Mouse (Mus musculus): ENCODE data around the gene Abcb4.

The Abcb4 gene

DNA sequence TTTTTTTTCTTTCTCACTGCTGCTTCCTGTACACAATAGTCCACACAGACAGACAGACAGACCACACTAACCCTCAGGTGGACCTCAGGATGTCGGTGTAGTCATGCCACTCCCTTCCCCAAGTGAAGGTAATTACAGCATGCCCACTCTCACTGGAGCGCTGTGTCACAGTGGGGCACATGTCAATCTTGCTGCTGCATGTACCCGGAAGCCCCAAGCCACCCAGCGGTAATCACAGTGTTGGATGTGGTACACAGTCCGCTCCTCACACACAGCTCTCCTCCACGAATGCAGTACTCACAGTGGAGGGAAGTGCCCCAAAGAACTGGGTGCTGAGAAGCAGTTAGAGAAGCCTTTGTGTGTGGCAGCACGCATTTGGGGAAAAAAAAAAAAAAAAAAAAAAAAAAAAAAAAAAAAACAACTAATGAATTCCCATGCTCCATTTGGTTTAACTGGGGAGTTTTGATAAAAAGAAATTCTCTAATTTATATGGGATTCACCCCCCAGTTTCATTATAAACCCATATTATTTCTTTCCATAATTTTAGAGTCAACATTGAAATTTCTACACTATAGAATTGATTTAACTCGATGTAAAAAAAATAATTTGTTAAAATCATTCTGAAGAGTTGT, 18.2 kb downstream of the Abcb4 start:
- no peak for DNase-seq

DNA sequence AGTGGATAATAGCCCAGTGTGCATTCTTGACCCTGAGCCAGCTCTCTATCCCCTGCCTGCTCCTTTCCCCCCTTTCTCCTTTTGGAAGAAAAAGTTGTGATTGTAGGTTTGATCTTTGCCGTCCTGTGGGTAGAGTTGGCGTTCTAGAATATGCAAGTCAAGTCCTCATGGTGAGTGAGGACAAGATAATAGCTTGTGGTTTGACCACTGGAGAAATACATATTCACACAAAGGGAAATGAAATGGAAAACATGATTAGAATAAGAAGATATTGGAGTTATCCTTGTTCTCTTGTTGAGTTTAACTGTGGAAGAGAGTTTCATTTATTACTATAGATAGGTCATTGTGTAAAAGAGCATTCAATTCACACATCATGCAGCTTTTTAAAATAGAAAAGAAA, 22.9 kb downstream of the Abcb4 start:
- DNase-seq = no peak

DNA sequence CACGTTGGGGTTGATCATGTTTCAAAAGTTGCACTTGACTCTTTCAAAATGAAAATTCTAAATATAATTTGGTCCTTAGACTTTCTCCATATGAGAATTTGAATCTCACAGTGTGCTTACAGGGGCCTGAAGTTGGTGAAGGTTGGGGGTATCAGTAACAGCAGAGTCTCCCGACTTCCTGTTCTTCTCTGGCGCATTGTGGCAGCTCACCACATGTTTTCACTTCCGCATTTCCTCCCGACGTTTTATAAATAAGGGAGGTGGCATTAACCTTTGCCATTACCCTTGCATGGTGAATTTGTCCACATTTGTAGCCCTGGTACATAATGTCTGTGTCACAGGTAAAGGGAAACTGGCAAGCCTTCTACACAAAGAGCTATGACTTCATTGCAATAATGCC, 23.6 kb downstream of the Abcb4 start:
- DNase-seq = no peak

DNA sequence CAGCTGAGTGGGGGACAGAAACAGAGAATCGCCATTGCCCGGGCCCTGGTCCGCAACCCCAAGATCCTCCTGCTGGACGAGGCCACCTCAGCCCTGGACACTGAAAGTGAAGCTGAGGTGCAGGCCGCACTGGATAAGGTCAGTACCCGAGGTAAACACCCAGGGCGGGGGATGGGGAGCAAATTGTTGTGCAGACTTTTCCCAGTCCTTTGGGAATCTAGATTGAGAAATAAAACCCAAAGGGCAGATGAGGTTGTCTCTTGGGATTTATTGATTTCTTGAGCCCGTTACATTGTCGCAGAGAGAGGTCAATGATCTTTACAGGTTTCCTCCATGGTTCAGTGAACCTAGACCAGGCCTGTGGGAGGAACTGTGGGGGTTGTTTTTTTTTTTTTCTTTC, 34.9 kb downstream of the Abcb4 start:
- DNase-seq = no peak

DNA sequence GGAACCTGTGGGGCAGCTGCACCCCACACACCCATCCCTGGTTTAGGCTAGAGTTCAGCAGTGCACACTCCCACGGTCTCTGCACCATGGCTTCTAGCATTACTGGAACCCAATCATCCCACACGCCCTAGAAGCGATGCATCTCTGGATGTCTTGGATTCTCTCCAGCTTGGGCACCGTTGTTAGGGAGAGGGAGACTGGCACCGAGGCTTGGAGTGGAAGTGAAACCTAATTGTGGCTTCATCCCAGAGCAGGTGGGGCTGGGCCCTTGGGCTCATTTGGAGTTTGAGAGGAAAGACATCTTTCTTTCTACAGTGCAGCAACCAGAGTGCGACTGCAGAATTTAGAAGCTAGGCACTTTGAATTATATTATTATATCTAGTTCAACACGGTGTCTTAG, 44.4 kb downstream of the Abcb4 start:
- DNase-seq = peak; percentile 7 to 10

DNA sequence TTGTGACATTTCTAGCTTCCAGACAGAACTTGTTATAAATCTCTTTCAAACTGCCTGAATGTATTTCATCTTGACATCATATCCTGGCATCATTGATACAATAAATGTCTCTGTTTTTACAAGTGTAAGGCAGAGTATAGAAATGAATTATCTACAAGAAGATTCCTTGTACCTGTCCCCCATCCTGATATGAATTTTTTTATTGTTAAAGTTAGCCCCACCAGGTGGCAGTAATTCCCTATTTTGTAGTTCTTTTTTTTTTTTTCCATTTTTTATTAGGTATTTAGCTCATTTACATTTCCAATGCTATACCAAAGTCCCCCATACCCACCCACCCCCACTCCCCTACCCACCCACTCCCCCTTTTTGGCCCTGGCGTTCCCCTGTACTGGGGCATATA, 47.7 kb downstream of the Abcb4 start:
- DNase-seq = peak; percentile 8 to 13

DNA sequence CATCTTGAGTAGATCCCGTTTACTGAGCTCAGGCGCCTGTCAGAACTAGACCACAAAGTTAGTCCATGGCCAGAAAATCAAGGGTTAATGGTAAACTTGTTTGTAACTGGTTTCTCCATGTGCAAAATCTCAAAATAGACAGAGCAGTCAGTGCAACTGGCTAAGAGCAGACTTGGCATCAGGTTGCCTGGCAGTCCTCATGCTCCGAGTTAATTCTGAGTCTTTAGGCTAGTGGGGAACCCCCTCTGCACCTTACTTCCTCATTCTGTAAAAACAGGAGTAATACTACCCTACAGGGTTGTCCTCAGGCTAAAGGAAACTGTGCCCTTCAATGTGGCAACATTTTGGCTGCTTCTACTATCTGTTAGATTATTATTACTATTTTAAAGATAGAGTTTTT, 50.3 kb downstream of the Abcb4 start:
- no peak for DNase-seq

DNA sequence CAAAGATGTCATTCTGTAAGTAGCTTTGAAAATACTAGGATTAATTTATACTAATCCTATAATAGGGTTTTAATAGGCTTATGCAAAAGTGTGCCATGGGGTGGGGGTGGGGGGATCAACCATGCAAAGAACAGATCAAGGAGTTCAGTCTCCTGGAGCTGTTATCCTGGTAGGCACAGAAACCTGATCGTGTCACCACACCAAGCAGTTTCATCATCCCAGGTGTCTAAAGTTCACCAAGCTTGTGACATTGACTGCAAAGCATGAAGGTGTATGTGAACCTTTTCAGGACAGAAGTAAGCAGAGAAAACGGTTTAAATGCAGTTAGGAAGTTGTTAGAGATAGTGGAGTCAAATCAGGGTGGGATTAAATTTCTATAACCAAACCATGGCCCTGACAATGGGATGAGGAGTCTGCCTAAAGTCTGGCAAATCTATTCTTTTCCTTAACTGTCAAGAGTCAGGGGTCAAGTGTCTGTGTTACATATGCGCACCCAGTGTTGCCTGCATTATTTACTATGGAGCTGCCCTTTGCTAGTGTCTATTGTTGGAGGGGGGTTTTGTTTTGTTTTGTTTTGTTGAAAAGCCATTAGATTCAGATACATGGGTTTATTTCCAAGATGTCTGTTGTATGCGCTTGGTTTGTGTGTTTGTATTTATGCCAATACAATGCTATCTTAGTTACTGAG, 54.0 kb downstream of the Abcb4 start:
- DNase-seq = no peak

DNA sequence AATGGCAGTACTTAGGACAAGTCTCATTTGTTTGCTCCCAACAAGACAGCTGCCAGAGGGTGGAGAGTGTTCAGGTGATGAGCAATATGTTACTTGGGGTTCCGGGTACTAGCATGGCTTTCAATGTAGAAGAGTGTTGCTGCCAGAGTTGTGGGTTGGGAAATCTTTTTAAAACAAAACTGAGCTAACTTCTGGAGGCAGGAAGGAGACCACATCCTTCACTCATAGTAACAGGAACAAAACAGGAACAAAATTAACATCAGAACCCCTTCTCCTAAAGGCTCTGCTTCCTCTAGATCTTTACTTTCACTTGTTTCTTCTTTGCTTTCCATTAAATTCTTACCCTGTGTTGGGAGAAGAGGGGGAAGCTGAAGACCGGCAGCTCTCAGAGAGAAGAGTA, 60.1 kb downstream of the Abcb4 start:
- no peak for DNase-seq

DNA sequence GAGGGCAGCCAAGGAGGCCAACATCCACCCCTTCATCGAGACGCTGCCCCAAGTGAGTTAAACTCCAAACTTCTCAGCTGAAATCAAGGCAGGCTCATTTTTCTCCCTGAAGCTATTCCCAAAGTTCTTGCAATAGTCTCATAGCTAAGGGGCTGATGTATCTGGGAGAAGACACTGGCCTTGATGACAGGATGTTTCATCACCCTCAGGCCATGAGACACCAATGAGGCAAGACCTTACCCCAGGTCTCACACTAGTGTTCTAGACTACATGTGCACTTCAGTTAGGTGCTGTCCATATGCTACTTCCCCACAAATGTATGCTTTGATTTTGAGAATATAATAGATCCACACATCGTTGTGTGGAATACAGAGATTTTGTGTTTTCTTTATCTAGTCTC, 62.0 kb downstream of the Abcb4 start:
- DNase-seq = no peak

DNA sequence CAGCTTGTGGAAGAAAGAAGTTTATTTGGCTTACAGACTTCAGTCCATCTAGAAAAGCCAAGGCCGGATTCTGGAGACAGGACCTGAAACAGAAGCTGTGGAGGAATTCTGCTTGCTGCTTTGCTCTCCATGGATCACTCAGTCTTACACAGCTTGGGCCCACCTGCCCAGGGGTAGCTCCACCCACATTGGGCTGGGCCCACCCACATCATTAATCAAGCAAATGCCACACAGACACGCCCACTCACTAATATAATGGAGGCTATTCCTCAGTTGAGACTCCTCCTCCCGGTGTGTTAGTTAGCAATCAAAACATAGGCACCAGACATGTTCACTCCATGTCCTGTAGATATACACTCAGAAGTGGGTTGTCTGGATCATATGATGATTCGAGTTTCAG, 67.0 kb downstream of the Abcb4 start:
- DNase-seq = no peak

DNA sequence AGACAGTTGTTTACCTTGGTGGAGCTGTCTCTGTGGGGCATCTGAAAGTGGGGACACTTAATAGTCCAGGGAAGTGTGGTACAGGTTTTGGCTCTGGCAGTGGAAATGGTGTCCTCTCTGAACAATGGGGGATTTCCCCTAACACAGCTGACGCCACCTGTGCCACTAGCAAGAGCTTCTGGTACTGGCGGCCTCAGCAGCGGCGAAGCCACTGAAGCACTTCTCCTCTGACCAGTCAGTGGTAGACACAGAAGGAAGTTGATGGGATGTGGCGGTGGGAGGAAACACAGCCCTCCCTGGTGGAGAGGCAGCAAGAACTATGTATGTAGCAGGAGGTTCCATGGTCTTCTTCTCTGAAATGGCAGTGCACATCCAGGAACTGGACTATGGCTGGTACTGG, 71.0 kb downstream of the Abcb4 start:
- no peak for DNase-seq

DNA sequence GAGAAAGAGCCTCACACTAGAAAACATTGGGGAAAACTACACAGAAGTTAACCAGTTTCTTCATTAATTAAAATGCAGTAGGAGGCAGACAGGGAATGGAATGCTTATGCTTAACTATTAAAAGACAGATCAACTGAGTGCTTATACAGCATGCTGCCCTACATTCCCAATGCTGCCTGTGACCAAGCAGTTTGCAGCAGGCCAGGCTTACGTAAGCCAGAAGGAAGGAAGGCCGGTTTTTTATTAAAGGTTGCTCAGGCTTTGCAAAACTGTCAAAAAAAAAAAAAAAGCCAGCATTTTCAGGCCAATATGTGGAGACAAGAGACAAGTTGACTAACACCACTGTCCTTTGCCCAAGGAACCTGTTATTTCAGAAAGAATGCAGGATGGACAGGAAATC, 77.2 kb downstream of the Abcb4 start:
- no peak for DNase-seq

DNA sequence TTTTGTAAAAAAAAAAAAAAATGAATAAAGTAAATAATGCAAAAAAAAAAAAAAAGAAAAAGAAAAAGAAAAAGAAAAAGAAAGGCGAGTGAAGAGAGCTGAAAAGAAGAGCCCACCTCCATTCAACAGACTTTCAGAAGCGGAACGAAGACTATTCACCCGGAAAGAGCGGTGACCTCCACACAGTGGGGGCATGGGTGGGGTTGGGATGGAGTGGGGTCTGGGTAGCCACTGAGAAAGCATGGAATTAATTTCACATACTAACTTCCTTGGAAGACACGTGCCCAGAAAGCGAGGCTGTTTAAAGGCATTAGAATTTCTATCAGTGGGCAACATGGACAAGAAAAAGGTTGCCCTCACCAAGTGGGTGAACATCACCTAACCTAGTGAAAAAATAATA, 78.8 kb downstream of the Abcb4 start:
- DNase-seq = no peak

DNA sequence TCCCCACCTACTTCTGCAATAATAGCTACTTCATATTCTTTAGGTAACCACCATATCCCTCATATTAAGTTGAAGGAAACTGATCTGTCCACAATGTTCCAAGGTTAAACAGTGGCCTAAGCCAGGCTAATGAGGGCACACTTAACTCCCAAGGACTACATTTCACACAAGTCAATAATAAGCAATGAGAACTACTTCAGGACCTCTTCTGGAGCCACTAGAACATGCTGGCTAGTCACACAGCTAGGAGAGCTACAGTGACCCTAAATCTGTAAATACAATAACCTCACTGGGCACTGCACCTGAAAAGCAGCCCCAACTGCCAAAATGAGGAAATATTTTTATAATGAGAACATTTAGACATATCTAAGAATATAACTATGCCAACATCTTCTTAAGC, 81.2 kb downstream of the Abcb4 start:
- DNase-seq = no peak

DNA sequence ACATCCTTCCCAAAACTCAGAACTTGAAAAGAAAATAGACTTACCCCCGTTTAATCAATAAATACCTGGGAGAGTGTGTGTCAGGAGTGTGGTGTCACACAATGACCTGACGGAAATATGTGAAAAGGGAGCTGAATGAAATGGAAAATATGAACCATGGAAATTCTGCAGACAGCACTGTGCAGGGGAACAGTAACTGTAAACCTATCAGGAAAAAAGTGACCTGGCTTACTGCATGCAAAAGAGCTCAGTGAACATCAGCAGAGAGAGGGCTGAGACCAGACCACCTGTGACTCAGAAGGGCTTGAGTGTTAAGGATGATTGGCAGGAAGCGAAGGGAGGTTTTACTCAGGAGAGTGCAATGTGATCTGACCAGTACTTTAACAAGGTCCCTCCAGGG, 92.0 kb downstream of the Abcb4 start:
- DNase-seq = no peak

DNA sequence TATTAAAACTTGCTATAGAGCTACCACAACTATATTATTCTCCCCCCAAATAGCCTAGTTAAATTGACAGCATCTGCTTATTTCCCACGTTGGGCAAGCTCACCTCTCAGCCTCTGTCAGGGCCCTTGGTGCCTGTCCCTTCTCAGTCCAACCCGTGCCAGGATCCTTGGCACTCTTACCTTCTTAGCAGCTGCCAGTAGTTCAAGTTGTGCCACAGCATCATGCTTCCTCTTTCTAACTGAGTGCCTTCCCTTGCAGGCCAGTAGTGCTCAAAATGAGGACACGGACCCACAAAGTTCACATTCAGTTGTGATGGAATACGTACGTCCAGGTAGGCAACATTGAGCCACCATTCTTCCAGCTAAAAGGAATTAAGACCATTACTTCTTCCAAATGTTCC, 94.4 kb downstream of the Abcb4 start:
- no peak for DNase-seq

DNA sequence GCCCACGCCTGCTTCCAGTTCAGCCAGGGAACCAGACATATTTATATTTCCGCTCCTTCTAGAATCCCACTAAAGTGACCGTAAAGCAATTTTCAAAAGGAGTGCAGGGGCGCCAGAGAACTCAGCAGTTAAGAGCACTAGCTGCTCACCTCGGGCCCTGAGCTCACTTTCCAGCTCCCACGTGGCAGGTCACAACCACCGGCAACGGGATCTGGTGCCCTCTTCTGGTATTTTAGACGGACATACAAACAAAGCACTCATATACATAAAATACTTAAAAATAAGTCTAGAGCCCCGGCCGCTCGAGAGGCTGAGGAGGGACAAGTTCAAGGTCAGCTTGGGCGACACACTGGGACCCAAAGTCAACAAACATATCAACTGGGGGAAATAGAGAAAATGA, 97.0 kb downstream of the Abcb4 start:
- no peak for DNase-seq

DNA sequence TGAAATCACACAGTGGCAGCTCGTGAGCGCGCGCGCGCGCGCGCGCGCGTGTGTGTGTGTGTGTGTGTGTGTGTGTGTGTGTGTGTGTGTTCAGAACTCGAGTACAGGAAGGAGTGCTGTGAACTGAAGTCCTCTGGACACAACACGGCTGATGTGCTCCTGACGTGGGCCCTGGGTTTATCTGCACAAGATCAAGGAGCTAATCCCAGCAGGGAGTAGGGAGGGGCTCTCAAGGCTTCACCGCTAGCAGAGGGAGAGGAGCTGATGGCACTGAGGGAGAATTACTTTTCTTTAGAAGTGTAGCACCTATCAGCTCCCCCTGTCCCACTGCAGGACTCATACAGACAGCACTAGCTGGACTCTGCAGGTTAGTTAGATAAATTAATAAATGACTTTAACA, 98.1 kb downstream of the Abcb4 start:
- no peak for DNase-seq

DNA sequence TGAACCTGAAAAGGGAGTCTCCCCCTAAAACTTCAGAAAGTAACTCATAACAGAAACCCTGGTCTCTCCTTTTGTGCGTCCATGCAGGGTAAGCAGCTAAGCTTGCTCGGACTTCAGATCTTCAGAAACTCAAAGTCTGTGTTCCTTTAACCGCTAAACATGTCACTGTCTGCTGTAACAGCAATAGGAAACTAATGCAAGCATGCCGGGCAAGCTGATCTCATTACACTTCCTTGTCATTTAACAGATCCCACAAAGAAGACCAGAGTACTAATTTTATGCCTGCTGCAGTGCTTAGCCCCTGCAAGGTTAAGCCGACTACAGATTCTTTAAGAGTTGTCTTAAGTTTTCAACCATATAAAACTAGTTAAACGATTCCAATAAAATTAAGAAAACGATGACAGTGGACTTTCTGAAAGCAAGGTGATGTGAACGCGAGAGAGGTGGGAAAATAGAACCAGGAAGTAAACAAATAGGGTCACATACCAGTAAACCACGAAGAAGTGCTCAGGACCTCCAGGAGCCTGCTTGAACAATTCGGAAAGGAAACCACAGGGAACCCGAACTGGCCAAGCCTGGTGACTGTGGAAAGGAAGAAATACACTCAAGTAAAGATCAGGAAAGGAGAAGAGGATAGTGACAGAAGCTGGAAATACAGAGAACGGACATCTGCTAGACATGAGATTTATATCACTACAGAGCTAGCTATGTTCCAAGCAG, 102.6 kb downstream of the Abcb4 start:
- DNase-seq = no peak

DNA sequence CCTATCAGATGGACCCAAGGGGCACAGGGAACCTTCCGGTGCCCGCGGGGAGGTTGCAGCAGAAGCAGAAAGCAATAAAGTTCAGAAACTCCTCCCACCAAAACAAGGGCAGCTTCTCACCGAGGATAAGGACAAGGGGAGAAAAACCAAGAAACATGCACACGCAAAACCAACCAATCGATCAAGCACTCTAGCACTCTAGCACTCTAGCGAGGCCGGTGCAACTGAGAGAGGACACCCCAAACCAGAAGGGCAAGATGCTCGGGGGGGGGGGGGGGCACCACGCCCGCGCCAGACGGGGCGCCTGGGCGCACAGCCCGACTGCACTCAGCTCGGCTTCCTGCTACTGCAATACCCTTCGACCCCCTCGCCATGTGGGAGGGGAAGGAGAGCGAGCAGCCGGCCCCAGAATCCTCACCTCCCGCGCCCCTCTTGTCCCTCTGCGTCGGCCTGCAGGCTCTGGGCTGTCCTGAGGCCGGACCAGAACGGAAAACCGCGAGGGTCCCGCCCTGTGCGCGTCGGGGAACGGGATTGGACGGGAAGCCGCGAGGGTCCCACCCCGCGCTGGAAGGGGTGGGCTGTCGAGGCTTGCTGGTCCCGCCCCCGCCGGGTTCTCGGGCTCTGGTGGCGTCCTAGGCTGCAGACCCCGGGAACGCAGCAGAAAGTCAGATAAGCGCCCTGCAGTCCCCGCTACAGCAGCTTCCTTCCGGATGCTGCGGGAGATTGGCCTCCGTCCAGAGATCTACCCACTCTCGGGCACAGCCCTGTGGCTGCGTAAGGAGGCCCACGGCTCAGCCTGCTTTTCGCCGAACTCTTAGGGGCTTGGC, 103.4 kb downstream of the Abcb4 start, which contains the start of gene Crot:
TSS of gene Crot (minus strand) at position 639 of the 827 bp plus-strand sequence.
- DNase-seq = peak; percentile 94 to 96

DNA sequence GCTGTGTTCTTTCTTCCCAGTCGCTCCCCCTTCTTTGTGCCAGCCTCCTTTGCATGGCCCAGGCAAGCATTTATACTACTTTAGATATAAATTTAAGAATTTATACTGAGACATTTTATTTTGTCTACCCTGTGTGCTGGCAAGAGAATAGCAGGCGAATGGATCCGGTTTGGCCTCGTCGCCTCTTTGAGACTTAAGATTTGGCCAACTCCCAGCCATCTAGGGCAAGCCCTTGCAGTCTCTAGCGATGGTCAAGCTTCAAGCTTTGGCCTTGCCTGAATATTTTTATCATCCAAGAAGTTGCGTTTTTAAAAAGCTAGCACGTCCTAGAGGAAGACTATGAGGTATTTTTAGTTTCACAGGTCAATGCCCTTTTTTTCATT, 104.0 kb downstream of the Abcb4 start:
- DNase-seq = no peak

DNA sequence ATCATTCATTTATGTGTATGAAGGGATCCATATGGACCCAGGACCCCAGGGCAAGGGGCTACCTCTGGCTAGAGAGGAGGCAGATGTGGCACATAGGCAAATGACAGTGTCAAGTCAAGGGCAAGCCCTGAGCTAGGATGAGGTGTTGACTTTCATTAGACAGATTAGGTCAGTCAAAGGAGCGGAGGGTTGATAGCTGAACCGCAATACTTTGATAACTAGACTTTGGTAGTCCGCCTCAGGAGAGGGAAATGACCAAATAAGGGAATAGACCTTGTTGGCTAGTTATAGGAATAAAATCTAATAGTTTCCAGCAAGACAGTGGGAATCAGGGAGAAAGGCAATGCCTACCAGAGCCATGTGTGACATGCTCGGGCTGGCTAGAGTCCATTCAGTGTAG, 105.6 kb downstream of the Abcb4 start:
- no peak for DNase-seq

All from cerebellum, postnatal 14 days (tissue).